Mouse (Mus musculus) right cerebral cortex, postnatal 36 days (tissue): ENCODE measurements around the gene Mgat4a.

Source experiments
- DNase-seq, 2 experiments: peaks; one replicate each; pipeline ENCODE4 v3.0.0; 2022; ENCODE audit warnings: low spot score in 2 of 2, mixed read lengths in 1 of 2

Mgat4a gene

DNA sequence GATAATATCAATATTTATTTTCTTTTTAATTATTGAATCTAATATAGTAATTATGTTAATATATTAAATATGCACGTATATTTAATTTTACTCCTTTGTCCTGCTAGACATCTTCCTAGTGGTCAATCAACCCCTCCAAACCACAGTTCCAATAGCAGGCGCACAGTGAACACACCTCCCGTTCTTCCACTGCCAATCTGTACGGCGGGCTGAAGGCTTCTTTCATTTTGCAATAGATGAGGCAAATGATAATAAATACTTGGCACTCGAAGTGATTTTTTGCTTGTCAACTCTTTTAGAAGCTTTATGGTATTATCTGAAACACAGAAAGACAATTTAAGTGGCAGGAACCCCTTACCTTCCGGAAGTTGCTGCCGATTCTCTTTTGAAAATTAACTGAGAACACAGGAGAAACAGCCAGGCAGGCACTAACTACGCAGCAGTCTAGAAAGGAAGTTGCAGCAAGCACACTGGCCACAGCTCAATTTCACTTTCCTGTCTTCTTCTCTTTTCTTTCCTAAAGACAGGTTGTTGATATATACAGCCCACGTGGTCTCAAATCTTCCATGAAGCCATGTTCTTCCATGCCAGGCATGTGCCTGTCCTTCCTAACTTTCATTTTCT is 45.0 kb downstream of the Mgat4a start:
- no peak for DNase-seq

DNA sequence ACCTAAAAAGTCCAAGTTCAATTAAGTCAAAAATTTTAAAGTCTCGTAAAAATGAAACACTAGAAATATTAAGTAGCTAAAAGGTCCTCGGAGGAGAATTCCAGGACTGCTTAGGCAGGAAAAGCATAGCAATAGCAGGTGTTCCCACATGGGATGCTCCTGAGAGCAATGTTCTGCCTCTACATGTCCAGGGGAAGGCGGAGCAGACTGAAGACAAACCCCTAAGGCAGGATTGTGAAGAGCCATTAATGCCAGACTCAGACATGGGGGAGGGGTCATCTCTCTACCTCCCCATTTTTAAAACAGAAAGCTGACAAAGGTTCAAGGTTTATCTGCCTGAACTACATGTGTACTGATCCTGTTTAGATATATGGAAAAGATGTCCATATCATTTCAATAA is 45.7 kb downstream of the Mgat4a start:
- DNase-seq: no peak

DNA sequence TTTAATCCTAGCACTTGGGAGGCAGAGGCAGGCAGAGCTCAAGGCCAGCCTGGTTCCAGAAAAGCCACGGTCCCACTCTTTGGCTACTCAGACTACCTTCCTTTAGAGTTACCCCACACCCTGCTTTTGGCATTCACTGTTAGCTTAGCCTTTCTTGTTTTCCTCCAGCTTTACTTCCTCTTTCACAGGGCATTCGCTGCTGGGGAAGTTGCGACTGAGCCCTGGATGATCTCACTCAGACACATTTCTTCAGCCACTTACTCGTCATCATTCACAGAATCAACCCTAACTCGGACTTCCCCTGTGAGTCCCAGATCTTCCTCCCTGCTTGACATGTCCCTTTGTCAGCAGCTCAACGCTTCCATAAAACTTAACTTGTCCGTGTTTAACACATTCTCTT is 49.1 kb downstream of the Mgat4a start:
- no peak for DNase-seq

DNA sequence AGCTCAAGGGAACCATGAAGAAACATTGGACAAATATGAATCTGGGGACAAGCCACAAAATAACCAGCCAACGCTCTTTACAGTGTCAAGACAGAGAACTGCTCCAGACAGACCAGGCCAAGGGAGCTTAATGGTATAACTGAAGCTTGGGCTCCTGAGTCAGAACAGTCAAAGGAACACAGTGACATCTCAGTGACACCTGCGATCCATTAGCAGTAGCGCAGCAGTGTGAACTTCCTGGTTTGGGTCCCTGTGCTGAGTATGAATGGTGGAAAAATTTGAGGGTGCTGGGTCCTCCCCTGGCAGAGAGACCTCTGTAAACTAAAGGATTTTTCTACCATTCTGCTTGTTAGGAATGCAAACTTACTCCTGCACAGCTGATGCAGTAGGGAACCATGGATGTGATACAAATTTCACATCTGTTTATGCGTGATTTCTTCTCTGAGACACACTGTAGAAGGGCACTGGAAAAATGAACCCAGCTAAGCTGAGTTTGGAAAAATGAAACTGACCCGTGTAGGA is 50.1 kb downstream of the Mgat4a start:
- no peak for DNase-seq

DNA sequence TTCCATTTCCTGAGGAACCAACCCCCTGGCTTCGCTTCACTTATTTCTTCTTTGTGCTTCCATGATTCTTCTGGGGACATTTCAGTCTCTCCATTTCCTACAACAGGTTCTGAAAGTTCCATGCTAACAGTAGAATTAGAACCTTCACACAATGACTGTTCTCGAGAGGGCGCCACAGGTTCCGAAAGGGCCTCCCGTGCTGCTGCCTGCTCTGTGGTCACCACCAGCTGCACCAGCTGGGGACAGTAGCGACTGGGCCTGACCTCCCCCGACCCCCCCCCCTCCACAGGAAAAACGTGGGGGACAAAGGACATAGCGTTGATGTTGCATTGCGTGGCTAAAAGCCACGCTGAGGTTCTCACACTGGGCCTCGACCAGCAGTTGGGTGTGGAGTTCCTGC is 52.3 kb downstream of the Mgat4a start:
- DNase-seq: no peak

DNA sequence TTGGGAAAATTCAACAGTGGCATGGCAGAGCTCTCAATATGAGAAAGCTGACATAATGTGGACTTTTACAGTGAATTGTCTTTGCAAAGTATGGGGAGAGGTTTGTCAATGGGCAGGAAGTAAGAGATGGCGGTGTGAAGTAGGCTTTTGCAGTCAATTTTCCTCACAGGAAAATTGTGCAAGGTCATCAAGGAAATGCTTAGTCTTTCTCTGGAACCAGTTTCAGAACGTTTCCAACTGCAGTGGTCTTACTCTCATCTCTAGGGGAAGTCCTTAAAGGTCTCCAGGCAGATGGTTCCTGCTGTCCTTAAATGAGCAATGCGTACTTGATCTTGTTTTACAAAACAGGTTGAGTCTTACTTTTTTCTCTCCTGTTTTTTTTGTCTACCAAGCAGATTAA is 53.8 kb downstream of the Mgat4a start:
- no peak for DNase-seq

DNA sequence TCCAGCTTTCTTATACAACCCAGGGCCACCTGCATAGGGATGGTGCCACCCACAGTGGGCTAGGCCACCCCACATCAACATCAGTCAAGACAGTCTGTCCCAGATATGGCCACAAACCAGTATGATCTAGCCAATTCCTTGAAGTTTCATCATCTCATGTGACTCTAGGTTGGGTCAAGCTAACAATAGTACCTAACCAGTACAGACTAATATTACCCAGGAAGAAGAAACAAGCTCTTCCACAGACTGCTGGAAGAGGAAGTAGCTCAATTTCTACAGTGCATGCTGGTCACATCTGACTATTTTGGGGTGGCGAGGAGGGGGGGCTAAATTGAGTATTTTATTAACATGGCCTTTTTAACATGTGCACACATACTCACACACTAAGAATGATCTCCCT is 54.4 kb downstream of the Mgat4a start:
- DNase-seq: no peak

DNA sequence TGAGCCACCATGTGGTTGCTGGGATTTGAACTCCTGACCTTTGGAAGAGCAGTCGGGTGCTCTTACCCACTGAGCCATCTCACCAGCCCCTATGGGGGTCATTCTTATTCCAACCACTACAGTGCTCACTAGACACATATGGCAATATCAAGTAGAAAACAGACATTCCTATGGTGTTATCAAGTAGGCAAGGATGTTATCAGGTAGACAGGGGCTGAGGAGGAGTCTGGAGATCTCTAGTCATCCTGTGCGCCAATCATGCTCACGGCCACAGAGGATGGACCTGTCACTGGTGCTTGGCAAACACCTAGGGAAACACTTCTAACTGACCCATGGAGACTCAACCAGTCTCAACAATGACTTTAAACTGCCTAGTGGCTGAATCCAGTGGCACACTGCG is 56.2 kb downstream of the Mgat4a start:
- no peak for DNase-seq

DNA sequence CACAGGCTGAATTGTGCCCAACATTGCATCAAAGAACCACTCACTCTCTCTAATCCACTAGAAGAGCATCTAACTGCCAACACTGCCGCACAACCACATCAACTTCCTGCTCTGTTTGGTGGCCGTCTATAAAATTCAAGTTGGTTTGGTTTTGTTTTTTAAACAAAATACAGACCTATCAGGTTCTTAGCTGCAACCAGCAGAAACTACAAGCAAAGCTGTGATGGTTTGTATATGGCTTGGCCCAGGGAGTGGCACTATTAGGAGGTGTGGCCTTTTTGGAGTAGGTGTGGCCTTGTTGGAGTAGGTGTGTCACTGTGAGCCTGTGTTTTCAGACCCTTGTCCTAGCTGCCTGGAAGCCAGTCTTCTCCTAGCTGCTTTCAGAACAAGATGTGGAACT is 59.5 kb downstream of the Mgat4a start:
- no peak for DNase-seq

DNA sequence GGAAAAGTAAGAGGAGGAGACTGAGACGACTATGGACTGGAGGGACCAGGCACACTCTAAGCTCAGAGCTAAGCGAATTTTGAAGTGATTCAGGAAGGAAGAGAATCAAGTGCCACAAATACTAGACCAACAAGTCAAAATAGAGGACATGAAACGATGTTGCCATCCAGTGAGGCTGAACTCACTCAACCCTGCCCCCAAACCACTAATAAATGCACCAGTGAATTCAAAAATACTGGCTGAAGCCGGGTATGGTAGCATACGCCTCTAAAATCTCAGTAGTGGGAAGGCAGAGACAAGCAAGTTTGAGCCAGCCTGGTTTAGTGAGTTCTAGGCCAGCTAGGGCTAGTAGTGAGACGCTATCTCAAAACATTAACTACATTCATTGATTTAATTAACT is 60.1 kb downstream of the Mgat4a start:
- DNase-seq: no peak

DNA sequence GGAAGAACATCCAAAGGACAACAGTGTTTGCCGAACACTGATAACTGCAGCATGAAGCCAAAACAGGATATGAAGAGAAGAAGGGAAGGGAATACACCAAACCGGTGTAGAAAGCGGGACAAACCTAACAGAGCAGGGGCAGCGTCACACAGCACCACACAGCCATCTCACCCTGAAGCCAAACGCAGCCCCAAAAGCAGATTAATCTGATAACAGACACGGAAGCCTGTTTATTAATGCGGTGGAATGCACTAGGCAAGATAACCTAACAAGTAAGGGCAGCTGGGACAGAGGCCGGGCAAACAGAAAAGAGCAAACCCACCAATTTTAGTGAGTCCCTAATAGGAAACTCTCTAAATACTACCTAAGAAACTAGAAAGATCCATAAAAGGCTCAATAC is 61.1 kb downstream of the Mgat4a start:
- no peak for DNase-seq

DNA sequence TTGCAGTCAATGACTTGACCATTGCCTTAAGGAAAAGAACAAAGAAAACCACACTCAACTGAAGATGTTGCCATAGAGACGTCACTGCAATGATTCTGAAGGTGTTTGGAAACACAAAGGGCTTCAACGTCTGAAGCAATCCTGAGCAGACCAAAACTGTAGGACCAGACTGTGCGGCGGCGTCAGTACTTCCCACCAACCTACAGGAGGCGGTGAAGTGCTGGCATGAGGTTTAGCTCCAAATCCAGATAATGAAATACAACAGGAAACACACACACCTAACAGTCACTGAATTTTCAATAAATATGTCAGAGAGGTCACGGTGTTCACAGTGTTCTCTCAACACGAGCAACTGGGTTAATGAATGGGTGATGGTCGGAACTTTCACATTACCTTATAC is 61.7 kb downstream of the Mgat4a start:
- DNase-seq: no peak

DNA sequence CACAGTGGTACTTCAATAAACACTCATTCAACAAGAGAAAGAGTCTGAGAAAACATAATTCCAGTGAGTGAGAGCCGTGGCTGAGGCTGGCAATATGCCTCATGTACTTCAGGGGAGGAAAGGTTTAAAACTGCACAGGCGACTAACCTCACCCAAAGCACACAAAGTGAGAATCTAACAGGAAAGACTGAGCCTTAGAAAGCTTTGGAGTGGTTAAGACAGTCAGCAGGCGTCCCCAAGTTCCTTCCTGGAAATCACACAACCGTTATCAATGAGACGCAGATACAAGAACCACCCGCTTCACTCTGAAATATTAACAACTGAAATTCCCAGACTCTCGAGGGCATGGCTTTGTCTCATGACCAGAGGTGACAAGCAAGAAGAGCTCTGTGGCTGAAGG is 62.4 kb downstream of the Mgat4a start:
- no peak for DNase-seq

DNA sequence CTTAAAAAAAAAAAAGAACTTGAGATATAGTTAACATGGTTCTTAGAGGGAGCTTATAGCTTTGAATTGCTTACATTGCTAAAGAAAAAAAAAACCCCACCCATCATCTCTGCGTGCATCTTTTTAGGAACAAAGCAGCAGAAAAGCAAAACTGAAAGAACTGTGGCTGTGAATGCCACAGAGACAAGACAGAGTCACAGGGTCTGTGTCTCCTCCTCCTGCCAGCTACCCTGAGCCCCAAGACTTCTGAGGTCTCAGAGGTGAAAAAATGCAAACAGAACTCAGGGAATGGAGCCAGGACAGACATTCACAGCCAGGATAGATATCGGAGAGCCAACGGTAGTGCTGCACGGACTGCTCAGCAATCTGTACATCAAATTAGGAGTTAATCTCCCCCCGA is 62.9 kb downstream of the Mgat4a start:
- no peak for DNase-seq

DNA sequence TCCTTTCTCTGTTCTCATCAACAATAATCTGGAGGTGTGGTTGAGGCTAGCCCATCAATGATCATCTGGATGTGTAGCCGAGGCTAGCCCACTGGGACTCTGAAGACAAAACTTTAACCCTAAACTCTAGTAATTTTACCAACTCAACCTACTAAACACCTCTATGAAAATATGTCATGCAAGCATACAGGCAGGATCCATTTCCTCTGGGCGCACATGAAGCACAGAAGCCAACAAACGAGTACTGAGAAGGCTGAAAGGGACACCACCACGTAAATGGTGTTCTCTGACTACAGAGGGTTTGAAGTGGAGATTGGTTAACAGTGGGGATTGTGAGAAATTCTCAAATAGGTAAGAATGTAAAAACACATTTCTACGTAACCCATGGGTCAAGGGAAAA is 63.6 kb downstream of the Mgat4a start:
- no peak for DNase-seq

DNA sequence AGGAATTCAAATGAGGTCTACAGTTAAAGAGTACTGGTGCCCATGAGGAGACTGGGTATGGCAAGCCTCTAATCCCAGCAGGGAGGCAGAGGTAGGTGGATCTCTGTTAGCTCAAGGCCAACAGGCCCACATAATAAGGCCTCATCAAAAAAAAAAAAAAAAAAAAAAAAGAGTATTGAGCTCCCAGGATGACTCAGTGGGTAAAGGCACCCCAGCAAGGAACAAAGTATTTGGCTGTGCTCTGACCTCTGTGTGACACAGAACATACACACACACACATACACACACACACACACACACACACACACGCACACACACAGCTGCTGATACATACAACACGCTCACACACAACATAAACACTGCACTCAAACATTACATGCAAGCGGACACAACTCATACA is 65.5 kb downstream of the Mgat4a start:
- DNase-seq: no peak

DNA sequence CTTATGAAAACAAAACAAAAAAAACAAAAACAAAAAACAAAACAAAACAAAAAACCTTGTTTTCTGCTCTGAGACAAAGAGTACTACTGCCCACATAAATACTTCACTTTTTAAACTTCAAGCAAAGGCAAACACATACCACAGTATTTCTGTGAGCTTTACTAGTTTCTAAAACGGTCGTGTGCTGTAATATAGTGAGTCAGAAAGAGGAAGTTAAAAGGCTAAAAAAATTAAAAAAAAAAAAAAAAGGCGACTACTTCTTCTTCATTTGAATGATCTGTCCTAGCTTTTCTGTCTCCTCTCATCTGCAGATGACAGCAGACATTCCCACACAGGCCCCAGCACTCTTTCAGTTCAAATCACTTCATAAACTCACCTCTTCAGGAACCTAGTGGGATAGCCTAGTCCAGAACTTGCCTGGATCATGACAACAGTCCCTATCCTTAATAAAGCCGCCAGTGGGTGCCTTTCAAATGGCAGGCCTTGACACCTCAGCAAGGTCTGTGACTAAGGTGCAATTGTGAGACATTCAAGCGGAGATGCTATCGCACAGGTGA is 66.1 kb downstream of the Mgat4a start:
- no peak for DNase-seq

DNA sequence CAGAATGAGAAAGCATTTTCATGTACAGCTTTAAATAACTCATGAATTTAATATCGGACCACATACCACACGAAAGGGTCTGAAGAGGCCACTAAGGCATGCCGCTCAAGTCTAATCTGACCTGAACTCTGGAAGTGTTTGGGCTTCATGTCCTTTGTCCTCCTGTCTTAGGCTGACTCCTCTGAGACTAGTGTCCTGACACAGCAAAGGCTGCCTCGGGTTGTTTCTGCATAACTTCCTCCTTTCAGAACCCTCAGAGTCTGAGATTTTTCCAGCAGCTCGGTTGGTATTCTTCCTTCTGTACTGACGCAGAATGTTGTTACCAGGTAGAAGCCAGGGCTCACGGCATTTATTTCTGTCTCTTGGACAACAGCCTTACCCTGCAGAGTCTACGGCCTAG is 66.8 kb downstream of the Mgat4a start:
- no peak for DNase-seq

DNA sequence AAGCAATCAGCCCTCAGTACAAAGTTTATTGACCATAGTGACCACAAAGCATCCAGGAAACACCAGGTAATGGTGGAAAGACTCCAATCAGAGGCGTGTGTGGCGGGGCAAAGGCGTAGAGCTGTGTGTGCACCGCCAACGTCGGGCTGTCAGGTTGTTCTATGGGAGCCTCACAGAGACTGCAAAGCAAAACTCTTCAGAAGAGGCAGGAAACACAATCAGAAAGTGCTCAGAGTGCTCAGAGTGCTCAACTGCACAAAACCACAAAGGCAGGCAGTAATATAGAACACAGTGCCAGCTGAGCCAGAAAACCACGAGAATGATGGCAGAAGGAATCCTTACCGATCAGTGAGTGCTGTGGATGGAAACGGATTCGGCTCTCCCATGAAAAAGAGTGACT is 67.6 kb downstream of the Mgat4a start:
- no peak for DNase-seq

DNA sequence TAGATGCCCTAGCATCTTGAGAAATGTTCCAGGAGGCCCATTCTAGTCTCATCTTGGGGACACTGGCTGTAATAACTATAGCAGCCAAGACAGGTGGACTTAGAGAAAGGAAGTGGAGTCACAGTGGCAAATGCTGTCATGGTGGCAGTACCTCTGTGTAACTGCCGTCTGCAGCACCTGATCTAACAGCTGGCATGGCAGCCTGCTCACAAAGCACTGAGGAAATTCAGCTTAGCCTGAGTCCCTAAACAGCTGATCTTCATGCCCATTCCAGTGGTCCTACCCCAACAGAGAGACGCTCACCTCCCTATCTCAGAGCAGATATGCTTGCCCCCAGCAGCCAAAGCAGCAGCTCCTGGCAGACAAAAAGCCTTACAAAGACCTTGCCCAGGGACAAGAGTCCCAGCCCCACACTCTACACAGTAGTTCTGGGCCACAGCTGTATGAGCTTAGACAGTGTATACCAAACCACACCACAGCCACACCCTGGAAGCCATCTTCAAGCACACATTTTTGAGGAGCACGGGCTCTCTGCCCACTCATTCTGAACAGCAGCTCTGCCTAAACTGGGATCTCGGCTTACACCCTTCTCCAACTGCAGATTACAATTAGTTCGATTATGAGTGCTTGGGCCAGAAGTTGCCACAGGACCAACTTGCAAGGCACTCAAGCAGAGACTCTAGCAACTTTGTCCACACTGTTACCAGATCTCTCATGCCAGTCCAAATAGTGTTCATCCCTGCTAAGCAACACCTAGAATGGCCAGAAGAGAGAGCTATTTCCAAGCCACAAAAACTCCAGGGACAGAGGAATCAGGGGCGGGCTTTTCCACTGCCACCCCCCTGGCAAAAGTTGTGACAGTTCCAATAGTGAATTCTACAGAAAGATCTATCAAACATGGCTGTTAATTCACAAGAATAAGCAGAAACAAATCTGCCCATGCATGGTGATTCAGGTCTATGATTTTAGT is 69.4 kb downstream of the Mgat4a start:
- DNase-seq: no peak

DNA sequence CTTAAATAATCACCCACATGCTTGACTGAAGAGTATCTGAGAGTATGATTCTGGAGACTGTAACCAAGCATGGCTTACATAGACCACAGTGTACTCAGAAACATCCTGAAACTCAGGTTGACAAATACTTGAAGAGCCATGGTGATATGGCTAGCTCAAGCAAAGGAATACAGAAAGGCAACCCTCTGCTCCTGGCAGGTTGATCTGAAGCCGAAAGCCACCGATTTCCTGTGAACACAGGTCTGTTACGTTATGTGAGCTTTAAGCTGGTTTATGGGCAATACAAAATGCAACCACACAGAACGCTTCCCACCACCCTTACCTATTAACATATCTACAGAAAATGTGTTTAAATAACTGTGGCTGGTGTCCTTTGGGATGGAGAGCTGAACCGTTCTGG is 71.8 kb downstream of the Mgat4a start:
- no peak for DNase-seq

DNA sequence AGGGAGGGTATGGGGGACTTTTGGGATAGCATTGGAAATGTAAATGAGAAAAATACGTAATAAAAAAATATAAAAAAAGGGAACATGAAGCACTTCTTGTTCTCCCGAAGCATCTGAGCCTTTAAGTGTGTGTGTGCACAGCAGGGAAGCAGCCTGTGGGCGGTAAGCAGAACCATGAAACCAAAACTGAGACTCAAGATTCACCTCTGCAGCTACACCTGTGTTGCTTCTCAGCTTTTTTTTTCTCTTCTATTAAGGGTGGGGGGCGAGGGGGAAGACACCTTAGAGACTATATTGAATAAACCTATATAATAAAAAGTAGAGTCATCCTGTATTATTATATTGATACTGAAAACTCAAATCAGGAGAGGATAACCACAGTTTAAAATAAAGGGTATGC is 73.0 kb downstream of the Mgat4a start:
- no peak for DNase-seq
